Mouse (Mus musculus): ENCODE results near the gene Esyt1. TPM values are rescaled to one million over a fixed set of nuclear protein-coding genes. Genes with fewer than 3 reads are reported as not detected.
"Not testable (repeated sequence)": the region's sequence is repeated elsewhere in the genome, so short reads cannot be mapped to it uniquely, and the experiment has no call there.

Esyt1 gene
- polyA plus RNA-seq (2014; fragmentation: Nextera tagmentation; extraction: Ambion mirVana): 15.6 and 18.1 TPM in 2 replicates

DNA sequence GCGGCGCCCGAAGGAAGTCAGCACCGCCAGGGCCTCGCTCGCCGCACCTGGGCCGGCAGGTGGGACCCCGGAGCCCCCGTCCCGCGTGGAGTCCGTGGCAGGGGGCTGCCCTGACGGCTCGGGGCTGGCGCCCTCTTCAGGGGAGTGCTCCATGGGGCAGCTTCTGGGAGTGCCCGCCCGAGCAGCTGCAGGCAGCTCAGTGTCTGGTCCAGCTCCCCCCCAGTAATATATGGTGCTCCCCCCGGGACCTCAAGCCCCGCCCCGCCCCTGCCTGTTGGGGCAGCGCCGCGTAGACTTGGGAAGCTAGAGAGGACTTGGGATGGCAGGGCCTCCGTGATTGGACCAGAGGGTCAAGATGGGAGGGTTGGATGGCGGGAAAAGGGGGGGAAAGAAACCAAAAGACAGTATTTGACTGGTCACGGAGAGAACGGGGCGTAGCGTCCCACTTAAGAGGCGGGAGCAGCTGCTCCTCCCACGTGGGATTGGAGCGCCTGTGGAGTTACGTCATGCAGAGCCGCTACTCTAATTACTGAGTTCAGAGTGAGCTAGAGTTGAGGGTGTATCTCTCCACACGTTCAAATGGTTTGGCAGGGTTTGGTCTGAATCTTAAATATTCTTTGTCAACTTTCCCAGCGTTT is at the start of gene Esyt1:
Gene Esyt1, minus strand, starts transcription at position 201 of the 638 bp plus-strand sequence.
- Histone ChIP-seq H3K27me3 (ENCODE audit: control insufficient read depth, insufficient read depth, low read length) (peaks cover 21% of the 10 kb centered on the region), H3K36me3 (ENCODE audit: control insufficient read depth, insufficient read depth, low read length) (no peaks in the 10 kb centered on the region), H3K27ac (ENCODE audit: low read depth, low read length) (peak within 1 kb of the TSS; percentile 14; the same call in 1 of the 2 replicates), H3K4me2 (peak within 1 kb of the TSS; percentile 100), H3K9me3 (ENCODE audit: control insufficient read depth, low read length) (no peaks in the 10 kb centered on the region), H3K9ac (ENCODE audit: low read length) (peak within 1 kb of the TSS; percentile 68), H3K4me3 (ENCODE audit: low read depth, low read length) (peak within 1 kb of the TSS; percentile 72), H3K4me1 (ENCODE audit: control insufficient read depth, insufficient read depth, low read length) (0 out of 2 replicates have a peak, but pooled peaks cover 5% of the 10 kb centered on the region)
- ATAC-seq (ENCODE audit: low FRiP score) (peak; percentile 97), DNase-seq (ENCODE audit: low spot score, missing footprints) (peak; percentile 98)
- under 1% methylated on average over 37 of the region's 37 CpGs for WGBS

DNA sequence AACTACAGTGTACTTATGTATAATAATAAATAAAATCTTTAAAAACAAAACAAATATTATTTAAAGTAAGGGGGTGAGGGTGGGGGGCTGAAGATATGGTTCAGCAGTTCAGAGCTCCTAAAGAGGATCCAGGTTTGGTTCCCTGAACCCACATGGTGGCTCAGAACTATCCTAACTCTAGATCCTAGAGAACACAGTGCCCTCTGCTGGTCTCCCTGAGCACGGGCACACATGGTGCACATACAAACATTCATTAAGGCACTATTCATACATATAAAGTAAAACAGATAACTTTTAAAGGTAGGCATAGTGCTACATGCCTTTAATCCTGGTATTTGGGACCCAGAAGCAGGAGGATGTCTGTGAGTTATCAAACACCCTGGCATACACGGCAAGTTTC is 49.4 kb upstream of the Esyt1 start:
- H3K36me3 ChIP-seq (ENCODE audit: control insufficient read depth, insufficient read depth, low read length): no peaks in the 10 kb centered on the region
- ATAC-seq (ENCODE audit: low FRiP score): no peak
- no peak overlapping the region for H3K4me2 ChIP-seq
- H3K9me3 ChIP-seq (ENCODE audit: control insufficient read depth, low read length): no peaks in the 10 kb centered on the region; the same call in 1 of the 2 replicates
- no peak overlapping the region for H3K4me3 ChIP-seq (ENCODE audit: low read depth, low read length)
- no peak overlapping the region for H3K27ac ChIP-seq (ENCODE audit: low read depth, low read length)
- WGBS: 98% methylated on average over 2 of the region's 2 CpGs
- H3K9ac ChIP-seq (ENCODE audit: low read length): no peak overlapping the region
- no peaks in the 10 kb centered on the region for H3K4me1 ChIP-seq (ENCODE audit: control insufficient read depth, insufficient read depth, low read length)
- DNase-seq (ENCODE audit: low spot score, missing footprints): no peak
- no peaks in the 10 kb centered on the region for H3K27me3 ChIP-seq (ENCODE audit: control insufficient read depth, insufficient read depth, low read length)

DNA sequence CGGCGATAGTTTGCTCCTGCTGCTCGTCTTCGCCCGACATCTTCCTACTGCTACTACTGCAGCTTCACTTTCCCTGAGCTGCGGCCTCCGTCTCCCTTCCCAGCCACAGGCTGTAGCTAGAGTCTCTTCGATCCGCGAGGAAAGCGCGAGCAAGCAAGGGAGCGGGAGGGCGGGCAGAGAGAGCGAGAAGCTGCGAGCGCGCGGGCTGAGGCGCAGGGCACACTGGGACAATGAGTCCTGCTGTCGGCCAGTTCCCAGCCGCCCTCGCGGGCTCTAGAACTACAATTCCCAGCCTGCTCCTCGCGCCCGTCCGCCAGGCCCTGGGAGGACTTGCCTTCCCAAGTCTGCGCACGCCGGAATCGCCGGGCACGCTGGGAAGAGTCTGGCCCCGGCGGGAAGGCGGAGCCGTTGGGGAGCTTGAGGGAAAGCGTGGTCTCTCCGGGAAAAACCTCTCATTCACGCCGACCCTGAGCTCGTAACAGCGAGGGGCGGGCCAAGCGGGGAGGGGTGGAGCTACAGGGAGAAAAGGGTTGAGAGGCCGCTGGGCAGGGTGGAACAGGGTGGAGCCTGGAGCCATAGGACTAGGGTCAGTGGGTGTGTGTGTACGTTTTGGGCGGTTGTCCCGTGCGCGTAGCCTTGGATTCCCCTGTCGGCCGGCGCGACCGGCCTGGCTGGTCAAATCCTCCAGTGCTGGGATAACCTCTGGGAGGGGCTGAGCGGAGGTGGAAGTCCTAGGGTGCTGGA is 40.3 kb upstream of the Esyt1 start, which contains the start of gene Pa2g4:
Gene Pa2g4, minus strand, starts transcription at position 200 of the 744 bp plus-strand sequence.
- H3K9me3 ChIP-seq (ENCODE audit: control insufficient read depth, low read length): no peaks in the 10 kb centered on the region
- ATAC-seq (ENCODE audit: low FRiP score): peak; percentile 98
- peak within 1 kb of the TSS; percentile 90 for H3K27ac ChIP-seq (ENCODE audit: low read depth, low read length)
- under 1% methylated on average over 57 of the region's 58 CpGs for WGBS
- H3K4me2 ChIP-seq: peak within 1 kb of the TSS; percentile 96
- no peaks in the 10 kb centered on the region for H3K27me3 ChIP-seq (ENCODE audit: control insufficient read depth, insufficient read depth, low read length)
- H3K4me1 ChIP-seq (ENCODE audit: control insufficient read depth, insufficient read depth, low read length): peaks cover 14% of the 10 kb centered on the region
- H3K4me3 ChIP-seq (ENCODE audit: low read depth, low read length): peak within 1 kb of the TSS; percentile 89
- H3K36me3 ChIP-seq (ENCODE audit: control insufficient read depth, insufficient read depth, low read length): peaks cover 14% of the 10 kb centered on the region
- DNase-seq (ENCODE audit: low spot score, missing footprints): peak; percentile 99
- peak within 1 kb of the TSS; percentile 90 for H3K9ac ChIP-seq (ENCODE audit: low read length)

DNA sequence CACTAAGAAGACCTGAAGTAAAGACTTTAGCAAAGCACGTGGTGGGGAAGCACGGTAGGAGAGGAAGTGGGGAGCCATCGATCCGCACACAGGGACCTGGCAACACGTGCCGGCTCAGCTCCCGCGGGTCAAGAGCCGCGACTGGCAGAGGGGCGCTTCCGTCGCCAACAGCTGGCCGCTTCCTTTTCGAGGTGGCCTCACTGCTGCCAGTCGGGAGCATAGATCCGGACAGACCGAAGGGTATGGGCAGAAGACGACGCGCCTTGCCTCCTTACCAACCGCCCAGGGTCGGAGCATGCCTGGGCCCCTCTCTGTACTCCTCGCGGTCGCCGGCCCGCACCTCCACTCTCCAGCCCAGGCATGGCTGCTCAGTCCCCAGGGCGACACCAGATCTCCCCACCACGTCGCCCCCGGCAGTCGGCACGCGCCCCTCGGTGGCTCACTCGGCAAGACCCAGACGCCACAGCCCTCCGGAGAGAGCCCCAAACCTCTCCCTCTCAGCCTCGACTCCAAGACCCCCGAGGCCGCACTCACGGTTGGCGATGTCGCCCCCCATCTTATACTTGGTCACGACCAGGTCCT is 39.6 kb upstream of the Esyt1 start:
- H3K9ac ChIP-seq (ENCODE audit: low read length): peak overlapping the region; percentile 90
- peaks cover 20% of the 10 kb centered on the region for H3K36me3 ChIP-seq (ENCODE audit: control insufficient read depth, insufficient read depth, low read length)
- H3K27me3 ChIP-seq (ENCODE audit: control insufficient read depth, insufficient read depth, low read length): no peaks in the 10 kb centered on the region
- peak; percentile 55 for ATAC-seq (ENCODE audit: low FRiP score)
- peak; percentile 92 for DNase-seq (ENCODE audit: low spot score, missing footprints)
- peaks cover 14% of the 10 kb centered on the region for H3K4me1 ChIP-seq (ENCODE audit: control insufficient read depth, insufficient read depth, low read length)
- under 1% methylated on average over 46 of the region's 46 CpGs for WGBS
- peak overlapping the region; percentile 96 for H3K4me2 ChIP-seq
- no peaks in the 10 kb centered on the region for H3K9me3 ChIP-seq (ENCODE audit: control insufficient read depth, low read length)
- peak overlapping the region; percentile 89 for H3K4me3 ChIP-seq (ENCODE audit: low read depth, low read length)
- H3K27ac ChIP-seq (ENCODE audit: low read depth, low read length): peak overlapping the region; percentile 56

DNA sequence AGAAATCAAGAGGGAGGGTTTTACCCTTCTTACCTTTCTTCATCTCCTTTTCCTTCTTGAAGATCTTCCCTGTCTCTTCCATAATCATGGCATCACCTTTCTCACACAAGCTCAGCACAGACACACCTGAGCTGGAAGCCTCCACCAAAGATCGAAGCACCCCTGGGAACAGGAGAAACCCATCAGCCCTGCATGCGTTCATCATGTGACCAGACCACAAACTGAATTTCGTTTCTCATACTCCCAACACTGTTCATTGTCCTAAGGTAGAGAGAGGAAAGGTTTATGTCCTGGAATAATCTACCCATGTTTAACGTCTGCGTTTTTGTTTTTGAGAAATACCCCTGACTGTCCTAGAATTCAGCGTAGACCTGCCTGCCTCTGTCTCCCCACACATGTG is 37.9 kb upstream of the Esyt1 start:
- no peak overlapping the region for H3K27ac ChIP-seq (ENCODE audit: low read depth, low read length)
- H3K36me3 ChIP-seq (ENCODE audit: control insufficient read depth, insufficient read depth, low read length): peaks cover 35% of the 10 kb centered on the region
- DNase-seq (ENCODE audit: low spot score, missing footprints) (no peak), ATAC-seq (ENCODE audit: low FRiP score) (no peak)
- no peaks in the 10 kb centered on the region for H3K9me3 ChIP-seq (ENCODE audit: control insufficient read depth, low read length)
- H3K4me2 ChIP-seq: 0 out of 2 replicates have a peak overlapping the region, but pooled peaks have one; percentile 0
- no peak overlapping the region for H3K4me3 ChIP-seq (ENCODE audit: low read depth, low read length)
- WGBS: 91% methylated on average over 6 of the region's 6 CpGs
- H3K9ac ChIP-seq (ENCODE audit: low read length): no peak overlapping the region
- H3K4me1 ChIP-seq (ENCODE audit: control insufficient read depth, insufficient read depth, low read length): peaks cover 14% of the 10 kb centered on the region
- no peaks in the 10 kb centered on the region for H3K27me3 ChIP-seq (ENCODE audit: control insufficient read depth, insufficient read depth, low read length)

DNA sequence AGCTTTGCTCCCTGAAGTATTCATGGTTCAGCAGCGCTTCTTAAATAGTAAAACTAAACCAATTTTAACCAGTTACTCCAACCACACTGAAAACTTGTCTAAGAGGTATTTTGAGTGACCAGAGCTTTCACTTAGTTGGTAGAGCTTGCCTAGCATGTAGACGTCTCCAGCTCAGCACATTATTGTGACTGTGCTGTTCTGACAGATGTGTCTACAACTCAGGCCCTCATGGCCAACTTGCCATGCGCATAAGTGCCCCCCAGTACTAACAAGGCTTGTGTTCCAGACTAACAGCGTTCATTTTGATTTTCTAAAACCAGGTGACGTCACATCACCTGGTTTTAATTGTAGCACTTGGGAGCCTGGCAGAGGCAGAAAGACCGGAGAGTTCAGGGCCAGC is 31.3 kb upstream of the Esyt1 start:
- H3K9me3 ChIP-seq (ENCODE audit: control insufficient read depth, low read length): no peaks in the 10 kb centered on the region
- no peaks in the 10 kb centered on the region for H3K27me3 ChIP-seq (ENCODE audit: control insufficient read depth, insufficient read depth, low read length)
- no peaks in the 10 kb centered on the region for H3K4me1 ChIP-seq (ENCODE audit: control insufficient read depth, insufficient read depth, low read length)
- H3K4me3 ChIP-seq (ENCODE audit: low read depth, low read length): no peak overlapping the region
- H3K9ac ChIP-seq (ENCODE audit: low read length): no peak overlapping the region
- H3K27ac ChIP-seq (ENCODE audit: low read depth, low read length): no peak overlapping the region
- no peak overlapping the region for H3K4me2 ChIP-seq
- H3K36me3 ChIP-seq (ENCODE audit: control insufficient read depth, insufficient read depth, low read length): peaks cover 32% of the 10 kb centered on the region
- DNase-seq (ENCODE audit: low spot score, missing footprints): no peak
- no peak for ATAC-seq (ENCODE audit: low FRiP score)
- WGBS: 90% methylated on average over 6 of the region's 6 CpGs

DNA sequence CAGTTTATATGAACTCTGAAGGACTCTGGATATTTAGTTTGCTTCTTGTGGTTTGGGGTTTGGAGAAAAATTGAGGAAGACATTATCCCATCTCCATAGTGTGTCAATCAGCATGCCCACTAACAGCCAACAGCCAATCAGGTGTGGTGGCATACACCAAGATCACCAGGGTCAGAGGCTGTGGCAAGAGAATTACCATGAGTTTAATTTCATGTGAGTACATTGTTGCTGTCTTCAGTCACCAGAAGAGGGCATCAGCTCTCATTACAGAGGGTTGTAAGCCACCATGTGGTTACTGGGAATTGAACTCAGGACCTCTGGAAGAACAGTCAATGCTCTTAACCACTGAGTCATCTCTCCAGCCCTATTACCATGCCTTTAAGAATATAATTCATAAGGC is 30.6 kb upstream of the Esyt1 start:
- no peak overlapping the region for H3K4me2 ChIP-seq
- H3K4me3 ChIP-seq (ENCODE audit: low read depth, low read length): no peak overlapping the region
- no peak overlapping the region for H3K9ac ChIP-seq (ENCODE audit: low read length)
- ATAC-seq (ENCODE audit: low FRiP score) (no peak), DNase-seq (ENCODE audit: low spot score, missing footprints) (no peak)
- H3K9me3 ChIP-seq (ENCODE audit: control insufficient read depth, low read length): no peaks in the 10 kb centered on the region
- no peaks in the 10 kb centered on the region for H3K27me3 ChIP-seq (ENCODE audit: control insufficient read depth, insufficient read depth, low read length)
- H3K4me1 ChIP-seq (ENCODE audit: control insufficient read depth, insufficient read depth, low read length): no peaks in the 10 kb centered on the region
- no peak overlapping the region for H3K27ac ChIP-seq (ENCODE audit: low read depth, low read length)
- H3K36me3 ChIP-seq (ENCODE audit: control insufficient read depth, insufficient read depth, low read length): peaks cover 28% of the 10 kb centered on the region

DNA sequence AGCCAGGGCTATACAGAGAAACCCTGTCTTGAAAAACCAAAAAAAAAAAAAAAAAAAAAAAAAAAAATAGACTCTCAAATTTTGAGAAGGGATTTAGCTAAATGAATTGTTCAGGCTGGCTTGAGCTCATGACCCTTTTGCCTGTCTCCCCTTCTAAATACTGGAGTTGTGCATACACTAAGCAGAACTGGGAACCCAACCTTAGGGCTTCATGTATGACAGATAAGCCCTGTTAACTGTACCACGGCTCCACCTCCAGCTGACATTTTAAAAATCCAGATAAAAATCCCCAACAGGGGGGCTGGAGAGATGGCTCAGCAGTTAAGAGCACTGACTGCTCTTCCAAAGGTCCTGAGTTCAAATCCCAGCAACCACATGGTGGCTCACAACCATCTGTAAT is 29.9 kb upstream of the Esyt1 start:
- DNase-seq (ENCODE audit: low spot score, missing footprints); H3K4me2 ChIP-seq; H3K4me1 ChIP-seq (ENCODE audit: control insufficient read depth, insufficient read depth, low read length); H3K27me3 ChIP-seq (ENCODE audit: control insufficient read depth, insufficient read depth, low read length); H3K9ac ChIP-seq (ENCODE audit: low read length); H3K9me3 ChIP-seq (ENCODE audit: control insufficient read depth, low read length); H3K4me3 ChIP-seq (ENCODE audit: low read depth, low read length); ATAC-seq (ENCODE audit: low FRiP score); H3K27ac ChIP-seq (ENCODE audit: low read depth, low read length): not testable (repeated sequence)
- WGBS: 87% methylated on average over 1 of the region's 1 CpGs
- peaks cover 21% of the 10 kb centered on the region for H3K36me3 ChIP-seq (ENCODE audit: control insufficient read depth, insufficient read depth, low read length)
